Mouse (Mus musculus) lung, postnatal 0 days (tissue): ENCODE results near the gene Sox11.

Experiments
- CTCF ChIP-seq: IDR thresholded peaks from 2 replicates; pipeline ENCODE4 v1.5.1; 2016; ENCODE audit warnings: antibody characterized with exemption, mild to moderate bottlenecking
- EP300 ChIP-seq: IDR thresholded peaks from 2 replicates; pipeline ENCODE4 v1.6.1; 2016; ENCODE audit warnings: antibody characterized with exemption, mild to moderate bottlenecking, control low read depth

- no peak for TF ChIP-seq CTCF
- TF ChIP-seq EP300, result no peak
Observed at GRCm38 (mm10) chr12:27343606-27344410, 1.4 kb upstream of the Sox11 start.
